ENCODE assay signal across 8 mouse cellular contexts in genomic region chr7:81573397-81573796, GRCm38 (mm10). TPM values are rescaled to one million over a fixed set of nuclear protein-coding genes. Genes with fewer than 3 reads are reported as not detected.
A peak's percentile ranks its signal among the peaks of the same experiment; 100 is the strongest.
DNase-seq lines count a peak whose midpoint lies in the region; ATAC-seq and TF ChIP-seq lines count a peak whose summit lies in the region.

No protein-coding gene starts in this region.

- peaks cover 13% of the 10 kb centered on the region for H3K36me3 ChIP-seq in midbrain, embryonic 12.5 days
- 0 out of 2 replicates have a peak, but pooled peaks cover 4% of the 10 kb centered on the region for H3K36me3 ChIP-seq in midbrain, embryonic 15.5 days (replicated peaks)
- H3K36me3 ChIP-seq in heart, embryonic 10.5 days = peaks cover 26% of the 10 kb centered on the region
- H3K36me3 ChIP-seq in myocyte (ENCODE audit: control insufficient read depth, insufficient read depth) = peaks cover 6% of the 10 kb centered on the region
- H3K36me3 ChIP-seq in kidney, embryonic 15.5 days = peaks cover 18% of the 10 kb centered on the region
- peaks cover 18% of the 10 kb centered on the region for H3K36me3 ChIP-seq in midbrain, embryonic 13.5 days
- peaks cover 6% of the 10 kb centered on the region; the same call in 1 of the 2 replicates for H3K36me3 ChIP-seq in midbrain, embryonic 16.5 days (ENCODE audit: control insufficient read depth, insufficient read depth, low read length)

- peaks cover 5% of the 10 kb centered on the region for H3K79me2 ChIP-seq in myocyte (ENCODE audit: control insufficient read depth, insufficient read depth)

- no peaks in the 10 kb centered on the region for H3K27me3 ChIP-seq in midbrain, embryonic 12.5 days
- no peaks in the 10 kb centered on the region for H3K27me3 ChIP-seq in midbrain, embryonic 15.5 days (replicated peaks)
- no peaks in the 10 kb centered on the region for H3K27me3 ChIP-seq in heart, embryonic 10.5 days (ENCODE audit: insufficient read depth, poor library complexity, severe bottlenecking)
- H3K27me3 ChIP-seq in myocyte (ENCODE audit: control insufficient read depth, insufficient read depth, insufficient read length) = no peaks in the 10 kb centered on the region
- H3K27me3 ChIP-seq in kidney, embryonic 15.5 days = no peaks in the 10 kb centered on the region
- H3K27me3 ChIP-seq in midbrain, embryonic 13.5 days = no peaks in the 10 kb centered on the region
- no peaks in the 10 kb centered on the region for H3K27me3 ChIP-seq in midbrain, embryonic 16.5 days (ENCODE audit: control insufficient read depth, insufficient read depth, low read depth, low read length)

- H3K4me3 ChIP-seq in midbrain, embryonic 12.5 days = no peak overlapping the region
- no peak overlapping the region for H3K4me3 ChIP-seq in midbrain, embryonic 15.5 days
- no peak overlapping the region for H3K4me3 ChIP-seq in heart, embryonic 10.5 days
- peak overlapping the region; percentile 32 for H3K4me3 ChIP-seq in myocyte
- H3K4me3 ChIP-seq in kidney, embryonic 15.5 days (replicated peaks) = no peak overlapping the region
- H3K4me3 ChIP-seq in midbrain, embryonic 13.5 days (replicated peaks) = no peak overlapping the region
- no peak overlapping the region for H3K4me3 ChIP-seq in midbrain, embryonic 16.5 days (ENCODE audit: low read depth, low read length)

- no peaks in the 10 kb centered on the region for H3K9me3 ChIP-seq in midbrain, embryonic 12.5 days
- H3K9me3 ChIP-seq in midbrain, embryonic 15.5 days = no peaks in the 10 kb centered on the region
- H3K9me3 ChIP-seq in heart, embryonic 10.5 days = no peaks in the 10 kb centered on the region
- no peaks in the 10 kb centered on the region for H3K9me3 ChIP-seq in kidney, embryonic 15.5 days (replicated peaks)
- no peaks in the 10 kb centered on the region for H3K9me3 ChIP-seq in midbrain, embryonic 13.5 days
- no peaks in the 10 kb centered on the region for H3K9me3 ChIP-seq in midbrain, embryonic 16.5 days (replicated peaks; ENCODE audit: control insufficient read depth, low read length, poor library complexity, severe bottlenecking)

- H3K4me2 ChIP-seq in midbrain, embryonic 12.5 days (replicated peaks) = 0 out of 2 replicates have a peak overlapping the region, but pooled peaks have one; percentile 75
- no peak overlapping the region for H3K4me2 ChIP-seq in midbrain, embryonic 15.5 days
- H3K4me2 ChIP-seq in myocyte (ENCODE audit: low read depth) = peak overlapping the region; percentile 78
- H3K4me2 ChIP-seq in kidney, embryonic 15.5 days = no peak overlapping the region
- no peak overlapping the region for H3K4me2 ChIP-seq in midbrain, embryonic 13.5 days (replicated peaks)
- H3K4me2 ChIP-seq in midbrain, embryonic 16.5 days (ENCODE audit: low read length) = no peak overlapping the region; the same call in 1 of the 2 replicates

- no peak for TF ChIP-seq POLR2A in myocyte (IDR thresholded peaks at IDR 0.05; ENCODE audit: insufficient read length, low read depth)

- no peak overlapping the region for H3K9ac ChIP-seq in midbrain, embryonic 12.5 days (replicated peaks)
- H3K9ac ChIP-seq in midbrain, embryonic 15.5 days = no peak overlapping the region
- no peak overlapping the region for H3K9ac ChIP-seq in kidney, embryonic 15.5 days
- H3K9ac ChIP-seq in midbrain, embryonic 13.5 days (replicated peaks) = no peak overlapping the region
- no peak overlapping the region for H3K9ac ChIP-seq in midbrain, embryonic 16.5 days (ENCODE audit: low read depth, low read length)

- WGBS in midbrain, embryonic 12.5 days = 90% methylated on average over 6 of the region's 6 CpGs
- 94% methylated on average over 6 of the region's 6 CpGs for WGBS in midbrain, embryonic 15.5 days
- WGBS in heart, embryonic 10.5 days = 75% methylated on average over 6 of the region's 6 CpGs
- WGBS in kidney, embryonic 15.5 days = 87% methylated on average over 6 of the region's 6 CpGs
- 95% methylated on average over 6 of the region's 6 CpGs for WGBS in midbrain, embryonic 13.5 days
- 96% methylated on average over 6 of the region's 6 CpGs for WGBS in midbrain, embryonic 16.5 days

- no peak overlapping the region for H3K27ac ChIP-seq in midbrain, embryonic 12.5 days (replicated peaks)
- no peak overlapping the region for H3K27ac ChIP-seq in midbrain, embryonic 15.5 days
- H3K27ac ChIP-seq in heart, embryonic 10.5 days = 0 out of 2 replicates have a peak overlapping the region, but pooled peaks have one; percentile 36
- H3K27ac ChIP-seq in kidney, embryonic 15.5 days = no peak overlapping the region
- H3K27ac ChIP-seq in midbrain, embryonic 13.5 days = no peak overlapping the region
- no peak overlapping the region for H3K27ac ChIP-seq in midbrain, embryonic 16.5 days (ENCODE audit: low read length)

- H3ac ChIP-seq in myocyte (ENCODE audit: control insufficient read depth, insufficient read length) = no peak overlapping the region

- no peak for ATAC-seq in midbrain, embryonic 12.5 days (ENCODE audit: low FRiP score, low read depth)
- ATAC-seq in midbrain, embryonic 15.5 days (replicated peaks) = no peak
- ATAC-seq in kidney, embryonic 15.5 days (replicated peaks; ENCODE audit: low FRiP score) = no peak
- ATAC-seq in midbrain, embryonic 13.5 days = no peak
- ATAC-seq in midbrain, embryonic 16.5 days = no peak

- peaks cover 17% of the 10 kb centered on the region for H3K4me1 ChIP-seq in midbrain, embryonic 12.5 days
- H3K4me1 ChIP-seq in midbrain, embryonic 15.5 days = peaks cover 17% of the 10 kb centered on the region
- peaks cover 6% of the 10 kb centered on the region for H3K4me1 ChIP-seq in heart, embryonic 10.5 days
- peaks cover 12% of the 10 kb centered on the region for H3K4me1 ChIP-seq in kidney, embryonic 15.5 days
- peaks cover 16% of the 10 kb centered on the region for H3K4me1 ChIP-seq in midbrain, embryonic 13.5 days (replicated peaks)
- peaks cover 18% of the 10 kb centered on the region for H3K4me1 ChIP-seq in midbrain, embryonic 16.5 days (ENCODE audit: control insufficient read depth, insufficient read depth, low read length)

- peak; percentile 67 for DNase-seq in adrenal gland, postnatal 14 days
- DNase-seq in heart, embryonic 10.5 days (ENCODE audit: low spot score) = peak; percentile 74

TF ChIP-seq in myocyte, 11 proteins besides CTCF, POLR2A, EP300 and RAD21:
- TF ChIP-seq USF1 (IDR thresholded peaks at IDR 0.05; ENCODE audit: low read depth) (no peak), TCF3 (IDR thresholded peaks at IDR 0.05; ENCODE audit: insufficient read length, low read depth) (no peak), MYOG (IDR thresholded peaks at IDR 0.05; ENCODE audit: control insufficient read depth in 1 of 3, insufficient read depth in 1 of 3, insufficient read length in 2 of 3, low read depth in 2 of 3) (no peak), MAX (IDR thresholded peaks at IDR 0.05; ENCODE audit: low read depth) (no peak), CEBPB (IDR thresholded peaks at IDR 0.05; ENCODE audit: insufficient read depth, poor library complexity, severe bottlenecking) (no peak), MYOD1 (IDR thresholded peaks at IDR 0.05; ENCODE audit: control insufficient read depth in 1 of 3, insufficient read length in 2 of 3, low read depth in 2 of 3) (no peak), POLR2AphosphoS2 (IDR thresholded peaks at IDR 0.05; ENCODE audit: insufficient read length, low read depth) (no peak), REST (IDR thresholded peaks at IDR 0.05; ENCODE audit: insufficient read depth, insufficient read length) (no peak), SRF (IDR thresholded peaks at IDR 0.05; ENCODE audit: control insufficient read depth, insufficient read length, low read depth) (no peak)

RNA-seq across cellular contexts. Expression of gene Whamm, which starts 2.3 kb away (rescaled TPM):
- 5.5 and 7.6 TPM in 2 replicates for polyA plus RNA-seq in midbrain, embryonic 12.5 days (2016; fragmentation: Nextera tagmentation; extraction: Ambion mirVana)
- 6.0 and 6.9 TPM in 2 replicates for polyA plus RNA-seq in midbrain, embryonic 15.5 days (2015; fragmentation: Nextera tagmentation; extraction: Ambion mirVana)
- total RNA-seq in adrenal gland, postnatal 14 days (2021) = 16.1 and 18.3 TPM in 2 replicates
- 3.9 and 4.0 TPM in 2 replicates for polyA plus RNA-seq in heart, embryonic 10.5 days (2016; fragmentation: Nextera tagmentation; extraction: Ambion mirVana)
- 4.0 TPM for polyA plus RNA-seq in myocyte (2012; fragmentation: generic; extraction: Trizol)
- 3.9 and 4.6 TPM in 2 replicates for polyA plus RNA-seq in kidney, embryonic 15.5 days (2015; fragmentation: Nextera tagmentation; extraction: Ambion mirVana)
- 4.3 and 5.5 TPM in 2 replicates for polyA plus RNA-seq in midbrain, embryonic 13.5 days (2015; fragmentation: Nextera tagmentation; extraction: Ambion mirVana)
- polyA plus RNA-seq in midbrain, embryonic 16.5 days (2015; fragmentation: Nextera tagmentation; extraction: Ambion mirVana) = 4.3 TPM in 2 replicates

RNA-seq across cellular contexts. Expression of gene Fsd2, which starts 6.7 kb away (rescaled TPM):
- 0.09 and 0.29 TPM in 2 replicates for polyA plus RNA-seq in midbrain, embryonic 12.5 days (2016; fragmentation: Nextera tagmentation; extraction: Ambion mirVana)
- polyA plus RNA-seq in midbrain, embryonic 15.5 days (2015; fragmentation: Nextera tagmentation; extraction: Ambion mirVana) = 0.17 and 0.29 TPM in 2 replicates
- total RNA-seq in adrenal gland, postnatal 14 days (2021) = 1.3 and 2.0 TPM in 2 replicates
- polyA plus RNA-seq in heart, embryonic 10.5 days (2016; fragmentation: Nextera tagmentation; extraction: Ambion mirVana) = 39.8 and 79.8 TPM in 2 replicates
- polyA plus RNA-seq in myocyte (2012; fragmentation: generic; extraction: Trizol) = 4.8 TPM
- 0.25 and 0.63 TPM in 2 replicates for polyA plus RNA-seq in kidney, embryonic 15.5 days (2015; fragmentation: Nextera tagmentation; extraction: Ambion mirVana)
- polyA plus RNA-seq in midbrain, embryonic 13.5 days (2015; fragmentation: Nextera tagmentation; extraction: Ambion mirVana) = 0.20 and 0.34 TPM in 2 replicates
- polyA plus RNA-seq in midbrain, embryonic 16.5 days (2015; fragmentation: Nextera tagmentation; extraction: Ambion mirVana) = 0.19 and 0.25 TPM in 2 replicates

Comparison
In these comparisons a context has a peak if more than half of its experiments do, and no peak if none do; other contexts are left out.
1. H3K4me2 ChIP-seq: peak in midbrain, embryonic 12.5 days (single experiment) and myocyte (single experiment); none in midbrain, embryonic 15.5 days (single experiment), kidney, embryonic 15.5 days (single experiment), midbrain, embryonic 13.5 days (single experiment) and midbrain, embryonic 16.5 days (single experiment).